Mouse (Mus musculus) NIH3T3 (cell line): Measurements from ENCODE around the gene Nckap1.
"Not testable (repeated sequence)": the region's sequence is repeated elsewhere in the genome, so short reads cannot be mapped to it uniquely, and the experiment has no call there.

Experiments
- DNase-seq: peaks from one replicate; pipeline ENCODE4 v3.0.0-alpha.2; 2012; ENCODE audit warnings: low read depth

The Nckap1 gene

DNA sequence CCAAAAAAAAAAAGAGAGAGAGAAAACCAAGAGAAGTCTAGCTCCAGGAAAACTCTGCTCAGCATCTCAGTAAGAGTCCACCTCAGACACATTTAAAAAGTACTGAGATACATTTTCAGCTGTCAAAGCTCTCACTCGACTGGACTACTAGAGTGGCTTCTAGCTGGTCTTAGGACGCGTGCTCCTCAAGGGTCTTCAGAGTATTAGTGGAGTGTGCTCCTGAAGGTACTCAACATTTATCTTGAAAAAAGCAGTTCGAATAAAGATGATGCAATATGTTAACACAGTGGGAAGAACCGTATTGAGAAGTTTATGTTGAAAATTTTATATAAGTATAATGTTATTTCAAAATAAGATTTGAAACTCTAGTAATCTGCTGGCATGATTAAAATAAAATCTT lies 20.4 kb downstream of the Nckap1 start:
- no peak for DNase-seq

DNA sequence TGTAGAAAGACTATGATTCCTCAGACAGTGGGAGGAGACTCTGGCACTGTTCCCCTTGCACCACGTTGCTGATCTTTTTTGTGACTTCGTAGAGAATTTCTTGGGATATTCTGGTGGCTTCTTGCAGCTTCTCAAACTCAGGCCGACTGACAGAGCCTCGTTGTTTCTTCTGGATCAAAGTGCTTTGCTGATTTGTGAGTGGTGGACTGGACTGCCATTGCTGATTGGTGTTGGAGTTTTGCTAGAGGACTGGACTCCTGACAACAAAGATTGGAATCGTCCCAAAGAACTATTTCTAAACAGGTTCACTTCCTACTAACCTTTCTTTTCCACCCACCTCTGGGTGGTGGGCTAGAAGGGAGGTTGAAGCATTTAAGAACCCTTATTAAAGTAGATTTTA lies 21.5 kb downstream of the Nckap1 start:
- DNase-seq = no peak

DNA sequence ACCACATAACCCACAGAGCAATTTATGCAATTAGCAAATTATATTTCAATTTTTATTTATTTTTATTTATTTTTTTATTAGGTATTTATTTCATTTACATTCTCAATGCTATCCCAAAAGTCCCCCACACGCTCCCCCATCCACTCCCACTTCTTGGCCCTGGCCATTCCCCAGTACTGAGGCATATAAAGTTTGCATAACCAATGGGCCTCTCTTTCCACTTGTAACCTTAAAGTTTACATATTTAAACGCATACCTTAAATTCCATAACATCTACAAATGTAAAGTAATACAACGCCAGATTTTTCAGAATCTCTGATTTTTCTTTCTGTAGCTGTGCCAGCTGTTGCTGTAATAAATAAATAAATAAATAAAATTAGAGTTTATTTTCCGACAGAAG lies 26.7 kb downstream of the Nckap1 start:
- no peak for DNase-seq

DNA sequence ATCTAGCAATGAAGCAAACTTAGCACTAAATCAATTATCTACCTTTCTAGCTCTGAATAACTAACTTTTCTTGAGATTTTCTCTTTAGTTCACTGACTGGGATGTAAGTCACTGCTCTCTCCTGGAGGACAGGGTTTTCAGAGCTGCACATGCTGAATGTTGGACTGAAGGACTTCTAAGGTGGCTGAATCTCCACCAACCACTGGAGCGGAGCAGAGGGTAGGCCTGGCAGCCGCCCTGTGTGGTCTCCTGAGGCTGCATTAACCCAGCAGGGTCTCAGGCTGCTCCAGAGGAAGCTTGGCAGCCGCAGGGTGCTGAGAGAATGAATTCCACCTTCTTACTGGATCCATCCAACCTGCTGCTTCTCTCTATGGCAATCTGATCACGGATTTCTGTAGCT lies 31.5 kb downstream of the Nckap1 start:
- no peak for DNase-seq

DNA sequence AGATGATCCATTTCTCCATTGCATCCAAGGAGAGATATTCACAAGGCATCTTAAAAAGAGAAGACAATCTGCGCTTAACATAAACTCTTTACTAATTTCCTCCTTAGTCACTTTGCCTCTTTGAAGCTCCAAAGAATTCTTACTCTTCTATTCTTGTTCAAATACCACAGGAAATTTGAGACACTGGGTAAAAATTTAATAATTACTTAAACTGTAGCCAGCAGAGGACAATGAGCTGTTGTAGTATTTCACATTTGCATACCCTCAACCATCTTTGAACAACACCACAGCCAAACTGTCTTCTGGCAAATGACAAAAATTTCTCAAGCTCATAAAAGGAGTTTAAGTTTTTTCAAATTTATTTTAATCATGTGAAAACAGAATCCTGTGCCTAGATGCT lies 33.3 kb downstream of the Nckap1 start:
- DNase-seq = no peak

DNA sequence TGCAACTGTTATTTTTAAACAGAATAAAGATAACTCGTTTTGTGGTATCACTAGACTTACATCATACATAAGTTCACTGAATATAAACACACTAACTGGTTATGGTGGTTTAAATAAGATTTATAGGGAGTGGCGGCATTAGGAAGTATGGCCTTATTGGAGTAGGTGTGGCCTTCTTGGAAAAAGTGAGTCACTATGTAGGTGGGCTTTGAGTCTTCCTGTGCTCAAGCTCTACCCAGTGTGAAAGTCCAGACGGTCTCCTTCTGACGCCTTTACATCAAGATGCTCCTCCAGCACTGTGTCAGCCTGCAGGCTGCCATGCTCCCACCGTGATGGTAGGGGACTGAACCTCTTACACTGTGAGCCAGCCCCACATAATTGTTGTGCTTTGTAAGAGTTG lies 38.4 kb downstream of the Nckap1 start:
- no peak for DNase-seq

DNA sequence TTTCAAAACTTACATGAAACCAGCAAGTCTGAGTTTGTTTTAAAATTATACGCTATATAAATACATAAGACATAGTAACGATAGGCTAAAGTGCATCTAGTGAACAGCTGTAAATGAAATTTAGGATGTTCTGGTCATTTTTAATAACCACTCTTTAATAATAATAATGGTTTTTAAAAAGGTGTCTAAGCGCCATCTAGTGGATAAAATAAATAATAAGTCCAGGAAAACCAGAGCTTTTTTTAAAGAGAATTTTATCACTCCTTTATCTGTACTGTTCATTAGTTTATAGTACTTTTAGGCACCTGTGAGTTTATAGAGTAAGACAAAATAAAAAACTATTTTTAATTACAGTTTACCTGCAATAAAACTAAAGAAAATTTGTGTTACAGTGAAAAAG lies 44.0 kb downstream of the Nckap1 start:
- no peak for DNase-seq

DNA sequence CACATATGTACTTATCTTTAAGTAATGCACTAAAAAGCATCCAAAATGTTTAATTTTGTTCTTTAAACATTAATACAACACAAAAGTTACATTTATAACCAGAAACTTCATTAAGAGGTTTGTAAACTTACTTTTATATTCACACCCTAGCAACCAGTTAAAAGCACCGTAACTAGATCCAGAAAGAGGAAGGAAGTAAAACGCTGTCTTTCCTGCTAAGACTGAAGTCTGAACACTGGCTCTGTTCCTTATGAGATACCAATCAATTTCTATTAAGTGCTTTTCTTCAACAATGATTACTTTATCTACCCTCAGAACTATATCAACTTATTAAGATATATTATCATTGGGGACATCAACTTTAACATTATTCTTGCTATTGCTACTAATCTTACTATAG lies 44.6 kb downstream of the Nckap1 start:
- DNase-seq = no peak

DNA sequence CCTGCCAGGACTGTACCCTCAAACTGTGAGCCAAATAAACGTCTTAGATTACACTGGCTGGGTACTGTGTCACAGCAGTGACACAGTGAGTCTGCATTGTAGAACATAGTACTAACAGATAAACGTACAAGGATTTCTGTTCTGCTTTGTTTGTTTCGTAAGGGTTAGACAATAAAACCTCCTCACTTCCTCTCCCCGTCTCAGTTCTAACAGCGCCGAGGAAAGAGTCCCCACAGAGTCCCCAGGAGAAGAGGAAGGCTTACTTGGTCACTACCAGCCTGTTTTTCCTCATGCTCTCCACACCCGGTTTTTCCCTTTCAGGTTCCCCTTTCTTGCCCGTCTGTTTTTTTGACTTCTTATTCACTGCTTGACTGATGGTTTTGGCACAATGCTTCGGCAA lies 56.9 kb downstream of the Nckap1 start:
- DNase-seq = no peak

DNA sequence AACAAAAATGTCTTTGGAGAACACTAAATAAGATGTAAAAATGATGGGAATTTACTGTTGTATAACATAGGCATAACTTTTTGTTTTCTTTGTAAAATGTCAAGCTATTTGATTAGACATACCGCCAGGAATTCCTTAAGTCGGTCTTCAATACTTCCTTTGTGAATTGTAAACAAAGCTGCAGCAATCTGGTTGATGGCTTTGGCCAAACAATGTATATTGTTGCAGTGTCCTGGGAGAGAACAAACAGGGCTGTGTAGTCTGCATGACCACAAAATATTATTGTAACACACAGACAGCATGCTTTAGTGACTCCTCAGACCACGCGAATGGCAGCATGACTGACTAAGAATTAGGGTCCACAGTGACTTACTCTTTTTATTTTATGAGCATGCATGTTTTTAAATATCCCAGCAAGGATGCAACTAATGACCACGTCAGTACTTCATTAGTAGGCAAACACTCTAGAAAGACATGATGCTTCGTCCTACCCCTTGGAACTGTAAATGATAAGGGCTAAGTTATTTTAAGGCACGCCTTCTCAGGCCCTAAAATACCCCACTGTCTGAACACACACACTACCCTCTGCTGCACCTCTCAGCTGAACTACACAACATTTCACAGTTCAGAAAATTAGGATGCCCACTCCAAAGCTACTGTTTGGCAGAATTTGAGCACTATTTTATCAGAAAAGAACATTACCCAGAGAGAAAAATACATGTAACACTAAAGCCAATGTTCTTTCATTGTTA lies 75.0 kb downstream of the Nckap1 start:
- DNase-seq = no peak

DNA sequence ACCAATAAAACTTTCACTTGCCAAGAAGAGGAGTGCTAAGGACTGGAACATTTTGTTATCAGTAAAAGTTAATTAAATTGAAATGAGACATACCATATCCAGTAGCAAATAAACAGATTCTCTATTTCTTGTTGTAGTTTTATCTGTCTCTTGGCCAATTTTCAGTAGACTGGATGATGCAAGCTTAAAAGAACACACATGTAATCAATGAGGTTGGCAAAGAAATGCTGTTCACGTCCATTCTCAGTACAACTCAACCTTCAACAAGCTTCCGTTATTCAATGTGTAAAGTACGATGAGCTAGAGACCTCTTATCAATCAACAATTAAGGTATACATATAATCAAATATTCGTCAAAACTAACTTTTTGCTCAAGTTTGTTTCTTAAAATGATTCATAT lies 79.0 kb downstream of the Nckap1 start:
- DNase-seq = no peak

DNA sequence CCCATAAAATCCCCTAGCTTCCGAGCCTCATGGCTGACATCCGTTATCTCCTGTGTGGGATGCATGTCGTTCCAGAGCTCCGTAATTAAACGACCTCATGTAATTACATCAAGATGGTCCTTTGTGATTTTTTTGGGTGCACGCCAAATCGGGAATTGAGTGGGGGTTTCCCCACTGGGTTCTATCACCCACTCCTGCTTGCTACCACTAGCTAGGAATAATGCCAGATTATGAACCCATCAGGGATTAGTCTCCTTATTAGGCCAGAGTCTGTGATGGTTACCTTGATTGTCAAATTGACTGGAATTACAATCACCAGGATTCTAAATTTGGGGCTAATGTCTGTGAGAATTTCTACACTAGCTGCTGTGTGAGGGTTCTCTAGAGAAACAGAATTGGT lies 85.9 kb downstream of the Nckap1 start:
- not testable (repeated sequence) for DNase-seq

DNA sequence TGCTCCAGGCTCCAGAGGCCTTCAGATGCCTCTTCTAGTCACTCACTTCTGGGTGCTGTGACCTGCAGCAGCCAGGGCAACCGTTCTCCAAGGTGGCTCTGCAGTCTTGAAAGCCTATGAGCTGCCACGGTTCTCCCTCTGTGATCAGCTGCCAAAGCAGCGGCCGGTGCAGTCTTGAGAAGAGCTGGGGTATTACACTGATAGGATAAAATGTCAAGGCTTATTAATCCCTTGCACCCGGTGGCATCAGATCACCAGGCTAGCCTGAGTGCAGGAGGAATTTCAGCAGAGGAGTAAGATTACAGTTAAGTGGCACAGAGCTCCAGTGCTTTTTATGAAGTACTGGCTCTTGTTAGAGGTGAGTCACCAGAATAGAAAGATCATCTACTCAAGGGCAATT lies 94.3 kb downstream of the Nckap1 start:
- DNase-seq = no peak

DNA sequence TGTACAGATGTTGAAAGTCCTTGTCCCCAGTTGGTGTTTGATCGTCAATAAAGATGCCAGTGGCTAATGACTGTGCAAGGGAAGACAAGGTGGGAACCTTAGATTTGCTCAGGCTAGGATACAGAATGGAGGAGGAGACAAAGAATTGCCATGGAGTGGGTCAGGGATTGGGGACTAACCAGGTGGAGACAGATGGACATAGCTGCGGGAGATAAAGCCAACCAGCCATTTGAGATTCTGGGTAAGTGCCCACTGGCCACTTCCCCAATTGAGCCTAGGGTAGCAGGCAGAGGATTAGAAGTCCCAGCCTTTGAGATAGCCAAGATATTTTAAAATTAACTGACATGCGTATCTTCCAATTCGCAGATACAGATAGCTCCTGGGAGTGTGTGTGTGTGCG lies 96.2 kb downstream of the Nckap1 start:
- no peak for DNase-seq

DNA sequence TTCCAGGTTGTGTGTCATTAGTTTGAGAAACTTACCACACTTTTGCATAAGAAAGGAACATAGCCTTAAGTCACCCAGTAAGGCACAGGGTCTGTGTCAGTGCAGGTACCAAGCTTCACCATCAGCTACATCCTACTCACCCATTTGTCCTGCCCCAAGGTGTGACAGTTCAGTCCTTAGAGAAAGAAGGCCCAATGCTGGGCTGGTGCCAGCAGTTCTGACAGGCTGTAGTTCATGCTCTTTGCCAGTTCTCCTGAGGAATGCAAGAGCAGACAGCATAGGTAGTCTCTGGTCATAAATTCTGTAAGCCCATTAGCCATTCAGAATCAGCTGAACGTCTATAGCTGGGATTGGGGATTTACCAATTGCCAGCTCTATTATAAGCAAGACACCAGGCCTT lies 105.3 kb downstream of the Nckap1 start:
- DNase-seq = no peak

DNA sequence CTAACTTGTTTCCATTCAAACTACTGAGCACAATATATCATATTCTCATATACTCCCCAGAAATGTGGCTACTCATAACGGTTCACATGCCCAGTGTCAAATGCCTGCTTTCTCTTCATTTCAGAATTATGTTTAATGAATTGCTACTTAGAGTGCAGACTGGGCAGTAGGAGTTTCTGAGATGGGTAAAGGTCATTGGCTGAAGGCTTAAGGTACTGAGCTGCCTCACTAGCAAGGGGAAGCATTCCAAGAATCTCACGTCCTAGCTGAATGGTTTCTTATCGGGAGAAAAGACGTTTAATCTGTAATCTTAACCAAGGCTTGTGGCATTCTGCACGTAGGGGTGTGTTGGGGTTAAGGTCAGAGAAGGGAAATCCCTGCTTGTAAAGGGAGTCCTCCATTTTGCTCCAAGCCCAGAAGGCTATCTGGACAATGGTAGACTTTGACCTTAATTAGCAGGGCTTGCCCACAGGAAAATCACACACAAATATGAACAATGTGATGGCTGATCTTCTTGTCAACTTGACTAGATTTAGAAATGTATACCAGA lies 106.9 kb downstream of the Nckap1 start:
- no peak for DNase-seq

DNA sequence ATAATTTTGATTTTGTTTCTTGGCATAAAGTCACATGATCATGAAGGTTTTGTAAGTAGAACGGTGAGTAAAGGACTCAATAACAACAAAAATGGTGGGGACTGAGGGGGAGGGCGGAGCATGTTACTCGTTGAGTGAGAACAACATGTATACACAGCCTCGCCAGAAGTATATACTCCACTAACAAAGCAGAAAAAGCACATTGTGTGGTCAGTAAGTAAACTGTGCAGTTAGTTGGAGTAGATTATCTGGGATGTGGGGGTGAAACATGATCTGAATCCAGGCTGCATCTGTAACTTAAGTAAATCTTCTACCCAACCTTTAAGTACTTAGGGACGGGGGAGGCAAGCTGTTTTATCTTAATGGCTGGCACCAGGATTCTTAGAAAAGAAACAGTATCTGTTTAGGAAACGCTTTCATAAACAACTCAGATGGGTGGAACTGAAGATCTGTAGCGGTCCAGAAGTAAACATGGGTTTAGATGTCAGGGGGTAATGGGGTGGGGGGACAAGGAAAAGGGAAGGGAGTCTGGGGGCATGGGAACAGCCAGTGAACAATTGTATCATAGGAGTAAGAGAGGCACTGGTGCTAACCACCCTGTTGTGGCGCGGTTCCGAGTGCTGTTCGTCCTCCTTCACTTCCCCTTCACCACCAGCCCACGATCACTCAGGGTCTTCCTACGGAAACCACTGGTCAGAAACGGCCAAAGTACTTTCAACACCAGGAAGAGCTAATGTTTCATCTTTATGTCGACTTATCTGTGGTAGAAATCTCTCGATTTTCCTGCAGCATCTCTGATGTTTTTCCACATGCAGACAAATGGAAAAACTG lies 115.0 kb downstream of the Nckap1 start:
- no peak for DNase-seq

DNA sequence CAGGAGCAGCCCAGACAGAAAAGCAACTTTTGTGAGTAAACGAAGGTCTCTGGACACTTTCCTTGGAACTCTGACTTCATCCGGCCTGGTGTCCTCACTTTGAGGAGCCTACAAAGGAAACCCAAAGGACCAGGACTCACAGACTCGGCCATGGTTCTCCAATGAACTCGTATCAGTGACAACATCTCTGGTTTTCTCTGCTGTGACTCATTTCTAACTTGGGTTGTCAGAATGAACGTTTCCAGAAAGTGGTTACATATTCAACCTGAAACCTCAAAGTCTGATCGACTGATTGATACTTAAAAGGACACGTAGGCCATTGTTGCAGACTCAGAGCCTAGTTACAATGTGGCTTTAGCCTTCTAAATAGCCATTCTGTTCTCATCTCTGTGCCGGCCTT lies 119.4 kb downstream of the Nckap1 start:
- DNase-seq = no peak
